Mouse (Mus musculus) adrenal gland, adult 18-20 months (tissue): Measurements from ENCODE around the gene Ston2. TPM values are rescaled to one million over a fixed set of nuclear protein-coding genes. Genes with fewer than 3 reads are reported as not detected.
"Not testable (repeated sequence)": the region's sequence is repeated elsewhere in the genome, so short reads cannot be mapped to it uniquely, and the experiment has no call there.

ENCODE experiments used
- DNase-seq, 2 experiments: peaks; one replicate each; pipeline ENCODE4 v3.0.0; 2021 to 2022; ENCODE audit warnings: low spot score in 2 of 2
- microRNA-seq, 2 experiments: library from miRNA; unstranded; fragments of <30 nt; microRNA quantifications; one replicate each; pipeline ENCODE4 v1.2.0; 2021; ENCODE audit warnings: borderline number of aligned reads in 2 of 2
- total RNA-seq, 2 experiments: library from RNA; stranded (reverse); gene quantifications; 1 replicate in 1 of 2; 2 replicates in 1 of 2; pipeline ENCODE4 v1.2.3; 2021

Gene Ston2
- total RNA-seq, 2 experiments from 2014 or later = 3.7 to 8.3 TPM

DNA sequence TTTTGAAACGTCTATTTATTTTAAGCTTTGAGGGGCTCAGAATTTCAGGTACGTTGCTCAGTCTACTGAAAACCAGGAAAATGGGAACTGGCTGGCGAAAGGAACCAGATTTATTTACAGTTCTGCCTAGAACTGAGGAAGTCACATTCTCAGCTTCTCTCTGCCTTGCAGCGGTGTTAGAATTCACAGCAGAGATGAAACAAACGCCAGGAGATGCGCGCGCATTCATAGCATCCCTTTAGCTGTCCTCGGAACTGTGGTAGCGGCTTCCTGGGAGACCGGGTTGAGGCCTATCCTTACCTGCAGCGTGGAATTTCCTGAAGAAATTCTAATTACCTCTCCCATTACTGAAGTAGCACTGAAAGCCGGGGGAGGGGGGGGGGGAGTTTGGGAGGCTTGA, 181.5 kb downstream of the Ston2 start:
- no peak for DNase-seq

- no peak for DNase-seq
Observed at GRCm38 (mm10) chr12:91604600-91604999, 183.6 kb downstream of the Ston2 start.

DNA sequence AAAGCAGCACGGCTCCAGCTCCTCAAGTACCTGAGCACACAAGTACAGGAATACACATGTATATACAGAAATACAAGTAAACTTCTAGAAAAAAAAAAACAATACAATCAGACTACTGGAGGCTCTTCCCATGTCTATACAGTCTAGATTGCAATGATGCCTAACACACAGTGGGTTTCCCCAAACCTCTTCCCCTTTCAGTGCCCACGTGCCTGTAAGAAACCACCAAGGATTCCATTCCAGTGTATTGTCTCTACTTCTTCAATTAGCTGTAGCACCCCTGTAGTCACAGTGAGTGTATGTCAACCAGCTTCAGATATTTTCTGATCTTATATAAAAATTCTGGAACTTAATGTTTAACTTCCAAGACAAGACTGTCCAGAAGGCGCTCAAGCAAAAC, 196.1 kb downstream of the Ston2 start:
- no peak for DNase-seq

GRCm38 (mm10) chr12:91591191-91591590, 197.0 kb downstream of the Ston2 start:
- DNase-seq = no peak

DNA sequence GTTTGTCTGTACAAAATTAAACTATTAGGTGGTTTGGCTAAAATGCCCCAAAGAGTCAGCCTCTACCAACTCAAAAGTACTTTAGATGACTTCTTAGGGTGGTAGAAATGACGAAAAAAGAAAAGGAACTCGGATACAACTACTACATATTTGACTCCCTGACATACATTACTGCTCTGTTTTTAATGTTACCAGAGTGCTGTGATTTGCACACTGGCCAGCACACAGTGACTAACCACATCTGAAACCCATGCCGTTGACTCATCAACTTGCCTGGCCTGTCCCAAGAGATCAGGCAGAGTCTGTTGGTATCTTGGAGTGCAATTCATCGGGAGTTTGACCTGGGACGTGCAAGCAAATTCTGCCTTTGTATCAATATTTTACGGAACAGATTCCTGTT, 197.5 kb downstream of the Ston2 start:
- DNase-seq = peak; percentile 30 to 38

DNA sequence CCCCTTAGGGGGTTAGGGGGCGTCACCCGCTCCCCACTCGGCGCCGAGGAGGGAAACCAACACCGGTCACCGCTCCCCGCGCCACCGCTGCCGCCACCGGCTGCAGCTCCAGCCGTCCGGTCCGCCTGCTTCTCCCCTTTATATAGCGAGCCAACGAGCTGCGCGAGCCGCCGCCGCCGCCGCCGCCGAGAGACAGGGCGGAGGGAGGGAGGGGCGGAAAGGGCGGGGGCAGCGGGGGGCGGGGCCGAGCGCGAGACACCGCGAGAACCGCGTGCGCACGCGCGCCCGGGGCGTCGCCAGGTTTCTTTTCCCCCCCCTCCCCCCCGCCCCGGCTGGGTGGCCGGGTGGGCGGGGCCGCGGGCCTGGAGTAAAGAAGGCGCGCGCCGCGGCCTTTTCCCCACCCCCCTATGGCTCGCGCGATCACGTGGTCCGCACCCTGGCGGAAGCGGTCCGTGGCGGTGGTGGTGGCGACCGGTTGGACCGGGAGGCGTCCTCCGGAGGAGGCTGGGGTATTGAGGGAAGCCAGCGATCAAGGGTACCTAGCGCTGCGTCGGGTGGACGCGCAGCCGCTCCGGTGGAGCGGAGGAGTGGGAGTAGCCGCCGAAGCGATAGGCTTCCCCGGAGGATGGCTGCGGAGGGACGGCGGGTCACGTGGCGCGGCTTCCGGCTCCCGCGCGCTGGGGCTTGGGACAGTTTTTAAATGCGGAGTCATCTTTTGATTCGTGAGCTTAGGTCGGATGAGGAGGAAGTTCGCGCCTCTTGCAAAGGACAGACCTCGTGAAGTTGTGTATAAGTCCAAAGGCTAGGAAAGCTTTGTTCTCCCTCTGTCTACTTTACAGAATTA, 198.1 kb downstream of the Ston2 start, which contains the start of gene Gtf2a1:
Gene Gtf2a1 (minus strand): TSS at position 641 of the 844 bp plus-strand sequence.
- peak; percentile 95 to 96 for DNase-seq

GRCm38 (mm10) chr12:91589542-91589846, 198.7 kb downstream of the Ston2 start:
- no peak for DNase-seq

DNA sequence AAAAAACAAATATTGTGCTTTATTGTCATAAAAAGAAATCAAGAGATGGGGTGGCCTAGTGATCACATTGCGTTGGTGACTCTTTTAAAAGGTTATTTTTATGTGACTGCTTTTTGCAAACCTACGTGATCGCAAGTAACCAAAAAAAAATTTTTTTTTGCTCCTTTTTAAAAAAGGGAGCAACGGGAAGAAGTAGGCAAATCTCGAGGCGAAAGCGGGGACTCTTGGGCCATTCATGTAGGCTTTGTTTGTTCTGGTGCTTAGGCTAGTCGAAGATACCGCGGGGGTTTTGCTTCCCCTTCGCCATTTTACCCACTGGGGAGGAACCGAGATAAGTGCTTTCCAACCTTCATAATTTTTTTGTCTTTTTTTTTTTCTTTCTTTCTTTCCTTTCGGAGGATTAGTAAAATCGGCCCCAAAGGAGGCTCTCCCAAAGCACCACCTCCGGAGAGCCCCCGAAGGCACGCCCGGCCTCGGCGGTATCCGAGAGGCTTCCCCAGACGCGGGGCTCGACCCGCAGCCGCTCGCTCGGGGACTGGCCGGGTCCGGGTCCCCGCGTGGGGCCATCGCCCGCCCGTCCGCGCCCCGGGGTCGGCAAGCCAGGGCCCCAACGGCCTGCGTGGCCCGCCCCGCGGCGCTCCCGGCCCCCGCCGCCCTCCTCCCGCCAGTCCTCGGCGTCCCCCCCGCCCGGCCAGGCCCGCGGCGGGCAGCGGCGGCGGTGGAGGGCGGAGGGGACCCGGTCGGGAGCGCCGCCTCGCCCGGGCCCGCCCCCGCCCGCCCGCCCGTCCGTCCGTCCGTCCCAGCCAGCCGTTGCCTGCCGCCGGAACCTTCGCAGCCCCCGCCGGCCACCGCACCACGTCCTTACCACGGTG, 199.3 kb downstream of the Ston2 start:
- DNase-seq = peak; percentile 68 to 69

DNA sequence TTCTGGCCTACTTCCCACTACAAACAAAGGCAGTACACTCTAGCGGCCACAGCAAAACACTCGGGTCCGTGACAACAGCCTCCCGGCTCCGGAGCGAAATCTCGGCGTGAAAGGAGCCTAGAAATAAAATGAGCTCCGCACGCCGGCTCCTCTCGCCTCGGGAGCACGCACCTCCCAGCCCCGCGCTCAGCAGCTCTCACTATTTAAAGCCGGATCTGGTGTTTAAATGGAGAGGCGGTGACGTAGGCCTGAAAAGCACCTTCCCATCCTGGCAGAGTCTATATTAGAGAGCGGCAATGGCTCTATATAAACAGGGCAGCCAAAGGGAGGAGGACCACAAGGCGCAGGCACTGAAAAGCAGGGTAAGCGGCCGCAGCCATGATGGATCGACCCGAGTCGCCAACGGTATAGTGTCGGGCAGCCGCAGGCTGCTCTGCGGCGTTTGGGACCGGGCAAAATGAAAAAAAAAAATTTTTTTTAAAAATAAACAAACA, 200.0 kb downstream of the Ston2 start:
- DNase-seq = peak; percentile 91 to 96

DNA sequence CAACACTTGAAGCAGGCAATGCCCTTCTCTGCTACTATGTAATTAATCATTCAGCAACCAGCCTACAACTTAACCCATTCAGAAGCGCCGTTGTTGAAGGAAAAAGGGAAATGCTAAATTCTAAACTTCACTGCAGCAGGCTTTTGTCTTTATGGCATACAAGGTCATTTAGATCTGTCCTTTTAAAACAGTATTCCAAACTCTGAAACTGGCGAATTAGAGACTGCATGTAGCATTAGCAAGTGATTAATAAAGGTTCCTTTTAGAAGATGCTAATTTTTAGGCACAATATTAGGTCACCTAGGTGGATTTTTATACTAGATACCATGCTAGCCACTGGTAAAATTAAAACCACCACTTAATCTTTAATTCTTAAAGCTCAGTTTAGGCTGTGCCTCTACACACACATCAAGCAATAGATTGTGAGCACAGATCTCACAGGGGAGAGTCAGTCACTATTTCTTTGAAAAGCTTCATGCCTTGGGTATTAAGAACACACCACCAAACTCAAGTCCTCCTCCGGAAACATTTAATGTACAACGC, 200.6 kb downstream of the Ston2 start:
- DNase-seq = no peak

GRCm38 (mm10) chr12:91587077-91587476, 201.1 kb downstream of the Ston2 start:
- no peak for DNase-seq

- DNase-seq = not testable (repeated sequence)
Observed at GRCm38 (mm10) chr12:91585815-91586214, 202.4 kb downstream of the Ston2 start.

DNA sequence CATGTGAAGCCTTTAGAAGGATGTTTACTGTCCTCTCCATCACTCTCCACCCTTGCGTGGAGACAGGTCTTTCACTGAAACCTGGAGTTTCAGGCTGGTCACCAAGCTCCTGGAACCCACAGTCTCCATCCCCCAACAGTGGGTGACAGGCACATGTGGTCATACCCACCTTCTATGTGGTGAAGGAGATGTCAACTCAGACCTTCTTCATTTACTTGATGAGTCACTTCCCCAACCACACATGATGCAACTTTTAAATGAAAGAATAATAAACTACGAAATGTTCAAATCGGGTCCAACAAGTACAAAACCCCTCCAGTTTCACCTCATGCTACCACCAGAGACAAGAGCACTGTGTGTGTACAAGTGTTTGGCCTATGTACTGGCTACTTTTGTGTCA, 203.0 kb downstream of the Ston2 start:
- DNase-seq = no peak

DNA sequence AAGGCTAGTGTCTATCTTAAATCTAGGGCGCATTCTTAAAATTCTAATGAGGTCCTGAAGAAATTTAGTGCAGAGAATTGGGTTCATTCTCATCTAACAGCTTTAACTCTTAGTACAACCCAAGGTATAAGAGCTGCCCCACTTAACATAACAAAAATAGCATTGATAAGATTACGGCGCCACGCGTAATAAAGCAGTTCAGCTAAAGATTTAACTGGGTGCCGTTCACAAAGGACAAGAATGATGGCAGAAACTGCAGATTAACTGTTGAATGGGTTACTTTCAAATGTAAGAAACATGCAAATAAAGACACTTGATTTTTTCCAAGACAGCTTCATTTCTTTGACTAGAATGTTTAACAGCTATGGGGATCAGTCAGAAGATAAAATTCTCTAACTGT, 204.8 kb downstream of the Ston2 start:
- DNase-seq = no peak

Small RNA genes within 50 kb of the gene (microRNA-seq; reads per million reads assigned to microRNA genes)
- 0 reads per million in 2 experiments for gene Gm22015

Other genes with a start within 250 kb of the Ston2 start
- gene Gtf2a1, start 197.9 kb downstream of the Ston2 start, total RNA-seq = 10 to 100 TPM; 31.3 to 33.6 TPM
- gene Sel1l, start 60.8 kb upstream of the Ston2 start, total RNA-seq = 100 to 1,000 TPM; 120 to 180 TPM